10 mouse cellular contexts compared by ENCODE assay signal in genomic region chr16:17486505-17486904, GRCm38 (mm10). TPM values are rescaled to one million over a fixed set of nuclear protein-coding genes. Genes with fewer than 3 reads are reported as not detected.
A peak's percentile ranks its signal among the peaks of the same experiment; 100 is the strongest.
DNase-seq lines count a peak whose midpoint lies in the region; ATAC-seq lines count a peak whose summit lies in the region.
"Had no signal": no experiment of that assay in that cellular context is flagged by ENCODE, and none has a peak within 500 bp of the region (broad histone marks: within the 10 kb centered on the region; RNA-seq: fewer than 3 reads in every experiment).

No protein-coding gene starts in this region.

- ATAC-seq in cerebellum, adult (ENCODE audit: insufficient number of reproducible peaks, low FRiP score, low TSS enrichment), result no peak
- no peak for ATAC-seq in liver, embryonic 12.5 days
- no peak for ATAC-seq in forebrain, embryonic 13.5 days

- peaks cover 23% of the 10 kb centered on the region for H3K27me3 ChIP-seq in liver, embryonic 12.5 days (replicated peaks)
- H3K27me3 ChIP-seq in forebrain, embryonic 13.5 days, result peaks cover 17% of the 10 kb centered on the region; the same call in 1 of the 2 replicates

- H3K4me3 ChIP-seq in liver, embryonic 12.5 days, result no peak overlapping the region
- no peak overlapping the region for H3K4me3 ChIP-seq in forebrain, embryonic 13.5 days
- H3K4me3 ChIP-seq: hindbrain, embryonic 10.5 days had no signal

- intact Hi-C loops in heart, postnatal 14 days (cut with DNase I), result no loop called here

- WGBS in liver, embryonic 12.5 days (ENCODE audit: insufficient replicate concordance), result 72% methylated on average over 3 of the region's 3 CpGs
- 38% methylated on average over 3 of the region's 3 CpGs for WGBS in forebrain, embryonic 13.5 days

- DNase-seq in cerebellum, adult 11-12 months, result peak; percentile 35
- peak; percentile 47 for DNase-seq in liver
- DNase-seq in heart, postnatal 14 days, result peak; percentile 47 to 49
- peak; percentile 30 for DNase-seq in skeletal muscle tissue, adult 2 months (ENCODE audit: low read depth, low spot score)
- DNase-seq in ovary, postnatal 14 days (ENCODE audit: low spot score), result no peak

- H3K4me2 ChIP-seq in liver, embryonic 12.5 days, result no peak overlapping the region
- H3K4me2 ChIP-seq in forebrain, embryonic 13.5 days, result no peak overlapping the region

- H3K4me1 ChIP-seq in liver, embryonic 12.5 days, result peaks cover 38% of the 10 kb centered on the region
- H3K4me1 ChIP-seq in forebrain, embryonic 13.5 days, result peaks cover 16% of the 10 kb centered on the region

- H3K36me3 ChIP-seq in liver, embryonic 12.5 days, result peaks cover 56% of the 10 kb centered on the region
- peaks cover 53% of the 10 kb centered on the region for H3K36me3 ChIP-seq in forebrain, embryonic 13.5 days (ENCODE audit: poor library complexity, severe bottlenecking)

- no peaks in the 10 kb centered on the region for H3K9me3 ChIP-seq in liver, embryonic 12.5 days (replicated peaks)
- no peaks in the 10 kb centered on the region for H3K9me3 ChIP-seq in forebrain, embryonic 13.5 days (replicated peaks)
- H3K9me3 ChIP-seq: hindbrain, embryonic 10.5 days had no signal

- H3K27ac ChIP-seq in liver, embryonic 12.5 days, result no peak overlapping the region
- H3K27ac ChIP-seq in forebrain, embryonic 13.5 days, result no peak overlapping the region
- H3K27ac ChIP-seq: hindbrain, embryonic 10.5 days; liver, embryonic 14.5 days had no signal

- H3K9ac ChIP-seq in liver, embryonic 12.5 days, result no peak overlapping the region
- H3K9ac ChIP-seq in forebrain, embryonic 13.5 days, result no peak overlapping the region
- H3K9ac ChIP-seq: liver, embryonic 14.5 days had no signal

RNA-seq across cellular contexts. Expression of gene Aifm3, which starts 2.9 kb away (rescaled TPM):
- polyA plus RNA-seq in liver, embryonic 12.5 days (2016; fragmentation: Nextera tagmentation; extraction: Ambion mirVana), result 0.83 and 0.98 TPM in 2 replicates
- under 1 TPM; 0.19 to 0.24 TPM for total RNA-seq in heart, postnatal 14 days (2021)
- polyA plus RNA-seq in forebrain, embryonic 13.5 days (2015; fragmentation: Nextera tagmentation; extraction: Ambion mirVana), result 8.6 and 10.4 TPM in 2 replicates

RNA-seq across cellular contexts. Expression of gene Lztr1, which starts 22.0 kb away (rescaled TPM):
- polyA plus RNA-seq in liver, embryonic 12.5 days (2016; fragmentation: Nextera tagmentation; extraction: Ambion mirVana), result 31.4 and 34.8 TPM in 2 replicates
- total RNA-seq in heart, postnatal 14 days (2021), result 10 to 100 TPM; 39.4 to 42.8 TPM
- 102 and 110 TPM in 2 replicates for polyA plus RNA-seq in forebrain, embryonic 13.5 days (2015; fragmentation: Nextera tagmentation; extraction: Ambion mirVana)

RNA-seq across cellular contexts. Expression of gene Crkl, which starts 34.7 kb away (rescaled TPM):
- 37.9 and 41.6 TPM in 2 replicates for polyA plus RNA-seq in liver, embryonic 12.5 days (2016; fragmentation: Nextera tagmentation; extraction: Ambion mirVana)
- total RNA-seq in heart, postnatal 14 days (2021), result 10 to 100 TPM; 25.2 to 28.9 TPM
- 102 and 108 TPM in 2 replicates for polyA plus RNA-seq in forebrain, embryonic 13.5 days (2015; fragmentation: Nextera tagmentation; extraction: Ambion mirVana)

RNA-seq across cellular contexts. Expression of gene Thap7, which starts 44.4 kb away (rescaled TPM):
- 34.2 and 36.6 TPM in 2 replicates for polyA plus RNA-seq in liver, embryonic 12.5 days (2016; fragmentation: Nextera tagmentation; extraction: Ambion mirVana)
- 10 to 100 TPM; 14.3 to 14.7 TPM for total RNA-seq in heart, postnatal 14 days (2021)
- polyA plus RNA-seq in forebrain, embryonic 13.5 days (2015; fragmentation: Nextera tagmentation; extraction: Ambion mirVana), result 58.3 and 59.2 TPM in 2 replicates
